Mouse (Mus musculus): ENCODE results near the gene Wdpcp.

- TF ChIP-seq CTCF (IDR thresholded peaks at IDR 0.05; ENCODE audit: control insufficient read depth, insufficient read depth, insufficient read length) (no peak), USF1 (IDR thresholded peaks at IDR 0.05; ENCODE audit: low read depth) (no peak)
These were observed 350.5 kb downstream of the Wdpcp start for GRCm38 (mm10) chr11:21922531-21922930.
